Mouse (Mus musculus): ENCODE data around the gene Ppp4r3a. TPM values are rescaled to one million over a fixed set of nuclear protein-coding genes. Genes with fewer than 3 reads are reported as not detected.
A peak's percentile ranks its signal among the peaks of the same experiment; 100 is the strongest.

Ppp4r3a gene
- polyA plus RNA-seq, 1 experiment: 12.7 TPM

DNA sequence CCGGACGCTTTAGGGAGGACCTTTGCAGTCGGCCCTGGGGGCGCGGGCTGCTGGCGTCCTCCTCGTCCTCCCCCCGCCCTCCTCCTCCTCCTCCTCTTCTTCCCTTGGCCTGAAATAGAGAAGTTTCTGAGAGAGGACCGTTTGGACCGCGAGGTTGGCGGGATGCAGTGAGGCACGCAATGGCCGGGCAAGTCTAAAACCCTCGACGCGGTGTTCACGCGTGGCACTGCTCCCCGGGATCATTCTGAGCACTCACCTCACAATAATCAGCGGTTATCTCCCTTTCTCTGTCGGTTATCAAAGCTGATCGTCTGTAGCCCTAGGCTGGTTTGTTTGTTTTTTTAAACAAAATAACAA lies 315 bp upstream of the Ppp4r3a start:
- peaks cover 21% of the 10 kb centered on the region for H3K36me3 ChIP-seq (ENCODE audit: control insufficient read depth, insufficient read depth)
- H3K27me3 ChIP-seq (ENCODE audit: control insufficient read depth, insufficient read depth, insufficient read length): no peaks in the 10 kb centered on the region
- H3K79me2 ChIP-seq (ENCODE audit: control insufficient read depth, insufficient read depth): peaks cover 59% of the 10 kb centered on the region
- no peak for TF ChIP-seq MYOD1 (IDR thresholded peaks at IDR 0.05; ENCODE audit: control insufficient read depth, insufficient read length, low read depth)
- no peak for TF ChIP-seq CTCF (IDR thresholded peaks at IDR 0.05; ENCODE audit: control insufficient read depth, insufficient read depth, insufficient read length)
- no peak for TF ChIP-seq FOSL1 (IDR thresholded peaks at IDR 0.05; ENCODE audit: insufficient read depth, low read length, poor library complexity, severe bottlenecking)
- TF ChIP-seq CEBPB (IDR thresholded peaks at IDR 0.05; ENCODE audit: low read depth): no peak
- no peak for TF ChIP-seq USF1 (IDR thresholded peaks at IDR 0.05; ENCODE audit: low read depth)
- TF ChIP-seq MYOG (IDR thresholded peaks at IDR 0.05; ENCODE audit: control insufficient read depth, extremely low read depth, insufficient read length): no peak
- TF ChIP-seq MAX (IDR thresholded peaks at IDR 0.05): no peak
- peak overlapping the region; percentile 97 for H3ac ChIP-seq (ENCODE audit: control insufficient read depth, insufficient read length, low read depth)
- H3K4me3 ChIP-seq (ENCODE audit: insufficient read depth, poor library complexity, severe bottlenecking): peak overlapping the region; percentile 93
- H3K79me3 ChIP-seq (ENCODE audit: low read depth): peaks cover 43% of the 10 kb centered on the region

DNA sequence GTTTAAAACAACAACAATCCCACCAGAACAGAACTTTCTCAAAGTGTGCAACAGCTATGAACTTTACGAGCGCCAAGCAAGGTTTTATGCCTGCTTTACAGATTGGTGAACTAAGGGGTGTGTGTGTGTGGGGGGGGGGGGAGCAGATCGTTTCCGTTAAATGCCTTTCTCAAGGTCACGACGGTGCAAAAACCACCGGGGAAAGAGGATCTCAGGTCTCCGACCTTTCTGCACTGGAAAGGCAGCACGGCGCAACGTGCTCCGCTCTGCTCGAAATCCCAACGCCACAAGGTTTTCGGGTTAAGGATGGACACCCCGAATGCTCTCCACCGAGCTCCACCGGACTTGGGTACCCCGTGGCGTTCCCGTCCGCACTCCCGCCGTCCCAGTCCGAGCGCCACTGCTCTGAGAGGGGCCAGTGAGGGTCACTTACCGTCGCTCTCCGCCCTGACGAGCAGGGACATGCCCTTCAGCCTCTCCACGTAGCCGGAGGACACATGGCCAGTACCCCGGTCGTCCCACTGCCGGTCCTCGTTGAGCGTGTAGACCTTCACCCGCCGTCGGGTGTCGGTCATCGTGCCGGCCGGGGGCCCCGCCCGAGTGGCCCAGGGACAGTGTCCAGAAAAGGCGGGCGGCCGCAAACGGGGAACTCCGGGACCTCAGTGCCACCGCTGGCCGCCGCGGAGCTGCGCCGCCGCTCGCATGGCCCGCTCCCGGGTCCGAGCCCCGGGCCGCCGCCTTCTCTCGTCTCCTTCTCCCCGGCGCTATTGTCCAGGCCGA lies 1.0 kb downstream of the Ppp4r3a start:
- no peak for TF ChIP-seq MAX (IDR thresholded peaks at IDR 0.05)
- TF ChIP-seq MYOG (IDR thresholded peaks at IDR 0.05; ENCODE audit: control insufficient read depth, extremely low read depth, insufficient read length): no peak
- no peak for TF ChIP-seq FOSL1 (IDR thresholded peaks at IDR 0.05; ENCODE audit: insufficient read depth, low read length, poor library complexity, severe bottlenecking)
- no peak for TF ChIP-seq CTCF (IDR thresholded peaks at IDR 0.05; ENCODE audit: control insufficient read depth, insufficient read depth, insufficient read length)
- no peak for TF ChIP-seq CEBPB (IDR thresholded peaks at IDR 0.05; ENCODE audit: low read depth)
- no peak for TF ChIP-seq MYOD1 (IDR thresholded peaks at IDR 0.05; ENCODE audit: control insufficient read depth, insufficient read length, low read depth)
- TF ChIP-seq USF1 (IDR thresholded peaks at IDR 0.05; ENCODE audit: low read depth): no peak
- Histone ChIP-seq H3K4me3 (ENCODE audit: insufficient read depth, poor library complexity, severe bottlenecking) (peak overlapping the region; percentile 93), H3K36me3 (ENCODE audit: control insufficient read depth, insufficient read depth) (peaks cover 35% of the 10 kb centered on the region), H3K79me2 (ENCODE audit: control insufficient read depth, insufficient read depth) (peaks cover 72% of the 10 kb centered on the region), H3ac (ENCODE audit: control insufficient read depth, insufficient read length, low read depth) (peak overlapping the region; percentile 97), H3K27me3 (ENCODE audit: control insufficient read depth, insufficient read depth, insufficient read length) (no peaks in the 10 kb centered on the region), H3K79me3 (ENCODE audit: low read depth) (peaks cover 56% of the 10 kb centered on the region)

DNA sequence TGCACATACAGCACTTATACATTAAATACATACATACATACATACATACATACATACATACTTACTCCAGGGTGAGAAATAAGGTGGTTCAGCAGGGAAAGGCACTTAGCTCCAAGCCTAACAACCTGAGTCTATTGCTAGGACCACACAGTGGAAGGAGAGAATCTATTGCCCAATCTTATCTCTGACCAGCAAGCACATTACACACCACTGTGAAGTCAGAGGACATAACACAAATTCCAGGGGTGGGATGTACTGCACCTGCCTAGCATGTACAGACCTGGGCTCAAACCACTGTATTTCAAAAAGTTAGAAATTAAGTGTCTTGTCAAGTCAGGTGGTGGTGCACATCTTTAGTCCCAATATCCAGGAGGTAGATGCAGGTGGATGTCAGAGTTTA lies 5.5 kb downstream of the Ppp4r3a start:
- Histone ChIP-seq H3K79me3 (ENCODE audit: low read depth) (peaks cover 97% of the 10 kb centered on the region), H3K36me3 (ENCODE audit: control insufficient read depth, insufficient read depth) (peaks cover 66% of the 10 kb centered on the region), H3ac (ENCODE audit: control insufficient read depth, insufficient read length, low read depth) (no peak overlapping the region), H3K79me2 (ENCODE audit: control insufficient read depth, insufficient read depth) (peaks cover 100% of the 10 kb centered on the region), H3K4me3 (ENCODE audit: insufficient read depth, poor library complexity, severe bottlenecking) (no peak overlapping the region), H3K27me3 (ENCODE audit: control insufficient read depth, insufficient read depth, insufficient read length) (no peaks in the 10 kb centered on the region)
- TF ChIP-seq MYOD1 (IDR thresholded peaks at IDR 0.05; ENCODE audit: control insufficient read depth, insufficient read length, low read depth) (no peak), FOSL1 (IDR thresholded peaks at IDR 0.05; ENCODE audit: insufficient read depth, low read length, poor library complexity, severe bottlenecking) (no peak), CEBPB (IDR thresholded peaks at IDR 0.05; ENCODE audit: low read depth) (no peak), MAX (IDR thresholded peaks at IDR 0.05) (no peak), MYOG (IDR thresholded peaks at IDR 0.05; ENCODE audit: control insufficient read depth, extremely low read depth, insufficient read length) (no peak), USF1 (IDR thresholded peaks at IDR 0.05; ENCODE audit: low read depth) (no peak), CTCF (IDR thresholded peaks at IDR 0.05; ENCODE audit: control insufficient read depth, insufficient read depth, insufficient read length) (no peak)

DNA sequence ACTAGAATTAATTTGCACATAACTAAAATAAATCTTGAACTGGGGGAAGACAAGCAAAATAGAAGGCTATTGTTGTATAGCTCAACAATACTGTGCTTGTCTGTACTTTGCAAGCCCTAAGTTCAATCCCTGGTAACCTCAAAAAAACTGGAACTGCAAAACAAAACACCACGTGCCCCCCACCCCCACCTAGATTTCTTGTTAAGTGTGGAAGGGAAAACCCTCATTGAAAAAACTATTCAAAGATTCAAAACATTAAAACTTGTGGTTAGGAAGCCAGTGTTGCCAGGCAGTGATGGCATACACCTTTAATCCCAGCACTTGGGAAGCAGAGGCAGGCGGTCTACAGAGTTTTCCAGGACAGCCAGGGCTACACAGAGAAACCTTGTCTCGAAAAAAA lies 8.1 kb downstream of the Ppp4r3a start:
- no peak overlapping the region for H3K4me3 ChIP-seq (ENCODE audit: insufficient read depth, poor library complexity, severe bottlenecking)

DNA sequence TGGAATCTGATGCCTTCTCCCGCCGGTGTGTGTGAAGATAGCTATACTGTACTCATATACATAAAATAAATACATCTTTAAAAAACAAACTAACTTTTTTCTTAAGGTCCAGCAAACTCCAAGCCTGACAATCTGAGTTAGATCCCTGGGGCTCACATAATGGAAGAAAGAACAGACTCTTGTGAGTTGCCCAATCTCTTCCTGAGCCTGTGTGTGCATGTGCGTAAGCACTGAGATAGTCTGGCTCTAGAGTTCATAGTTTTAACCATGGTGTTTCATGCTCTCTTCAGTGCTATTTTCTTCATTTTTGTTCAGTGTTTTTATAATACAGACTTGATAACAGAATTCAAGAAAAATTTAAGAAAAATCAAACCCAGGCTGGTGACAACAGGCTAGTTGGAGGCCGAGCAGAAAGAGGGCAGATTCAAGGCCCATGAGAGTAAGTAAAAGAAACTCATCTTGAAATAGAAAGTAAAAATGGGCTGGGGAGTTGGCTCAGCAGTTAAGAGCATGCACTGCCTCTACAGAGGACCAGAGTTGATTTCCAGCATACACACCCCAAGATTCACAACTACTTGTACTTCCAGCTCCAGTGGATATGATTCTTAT lies 8.6 kb downstream of the Ppp4r3a start:
- peaks cover 61% of the 10 kb centered on the region for H3K36me3 ChIP-seq (ENCODE audit: control insufficient read depth, insufficient read depth)
- no peak overlapping the region for H3ac ChIP-seq (ENCODE audit: control insufficient read depth, insufficient read length, low read depth)
- H3K27me3 ChIP-seq (ENCODE audit: control insufficient read depth, insufficient read depth, insufficient read length): no peaks in the 10 kb centered on the region
- peaks cover 98% of the 10 kb centered on the region for H3K79me3 ChIP-seq (ENCODE audit: low read depth)
- no peak for TF ChIP-seq MYOD1 (IDR thresholded peaks at IDR 0.05; ENCODE audit: control insufficient read depth, insufficient read length, low read depth)
- TF ChIP-seq MAX (IDR thresholded peaks at IDR 0.05): no peak
- no peak for TF ChIP-seq MYOG (IDR thresholded peaks at IDR 0.05; ENCODE audit: control insufficient read depth, extremely low read depth, insufficient read length)
- no peak for TF ChIP-seq CEBPB (IDR thresholded peaks at IDR 0.05; ENCODE audit: low read depth)
- peaks cover 100% of the 10 kb centered on the region for H3K79me2 ChIP-seq (ENCODE audit: control insufficient read depth, insufficient read depth)
- H3K4me3 ChIP-seq (ENCODE audit: insufficient read depth, poor library complexity, severe bottlenecking): no peak overlapping the region

More for the DNA sequence above, 8.1 kb downstream of the Ppp4r3a start:
- Histone ChIP-seq H3K27me3 (ENCODE audit: control insufficient read depth, insufficient read depth, insufficient read length) (no peaks in the 10 kb centered on the region), H3ac (ENCODE audit: control insufficient read depth, insufficient read length, low read depth) (no peak overlapping the region), H3K36me3 (ENCODE audit: control insufficient read depth, insufficient read depth) (peaks cover 60% of the 10 kb centered on the region), H3K79me2 (ENCODE audit: control insufficient read depth, insufficient read depth) (peaks cover 100% of the 10 kb centered on the region), H3K79me3 (ENCODE audit: low read depth) (peaks cover 98% of the 10 kb centered on the region)
- no peak for TF ChIP-seq CTCF (IDR thresholded peaks at IDR 0.05; ENCODE audit: control insufficient read depth, insufficient read depth, insufficient read length)
- TF ChIP-seq FOSL1 (IDR thresholded peaks at IDR 0.05; ENCODE audit: insufficient read depth, low read length, poor library complexity, severe bottlenecking): no peak
- TF ChIP-seq USF1 (IDR thresholded peaks at IDR 0.05; ENCODE audit: low read depth): no peak
- TF ChIP-seq CEBPB (IDR thresholded peaks at IDR 0.05; ENCODE audit: low read depth): no peak
- no peak for TF ChIP-seq MAX (IDR thresholded peaks at IDR 0.05)
- TF ChIP-seq MYOG (IDR thresholded peaks at IDR 0.05; ENCODE audit: control insufficient read depth, extremely low read depth, insufficient read length): no peak
- TF ChIP-seq MYOD1 (IDR thresholded peaks at IDR 0.05; ENCODE audit: control insufficient read depth, insufficient read length, low read depth): no peak

Measured in C2C12 (cell line).